Mouse (Mus musculus): ENCODE measurements around the gene Ergic1.

The Ergic1 gene

DNA sequence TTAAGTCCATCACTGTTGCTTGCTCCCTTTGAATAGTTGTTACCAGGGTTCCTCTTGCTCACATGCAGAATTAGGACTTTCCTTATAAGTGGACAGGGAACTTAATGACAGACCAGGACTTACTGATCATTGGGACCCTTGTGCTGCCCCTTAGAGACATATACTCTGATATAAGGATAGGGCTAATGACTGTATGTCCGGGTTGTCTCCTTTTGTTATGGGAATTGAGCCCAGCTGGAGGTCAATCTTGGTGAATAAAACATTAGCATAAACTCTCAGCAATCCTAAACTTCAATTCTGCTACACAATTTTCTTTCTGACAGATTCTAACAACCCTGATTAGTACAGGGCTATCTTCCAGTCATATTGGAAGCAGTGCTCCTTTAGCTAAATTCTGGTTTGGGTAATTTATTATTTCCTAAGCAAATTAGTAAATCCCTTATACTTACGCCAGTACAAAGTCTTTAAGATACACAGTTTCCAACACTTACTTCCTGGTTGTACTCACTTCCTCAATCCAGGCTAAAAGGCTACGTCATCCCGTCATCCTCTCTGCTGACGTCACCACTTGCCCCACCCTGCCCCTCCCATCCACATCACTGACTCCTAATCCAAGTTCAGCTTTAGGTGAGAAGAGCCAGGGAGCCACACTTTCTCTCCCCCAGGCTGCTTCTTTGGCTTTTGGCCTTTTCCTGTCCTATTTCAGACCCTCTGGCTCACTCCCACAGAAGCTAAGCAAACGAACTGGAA lies 23.4 kb upstream of the Ergic1 start:
- no peak for DNase-seq

DNA sequence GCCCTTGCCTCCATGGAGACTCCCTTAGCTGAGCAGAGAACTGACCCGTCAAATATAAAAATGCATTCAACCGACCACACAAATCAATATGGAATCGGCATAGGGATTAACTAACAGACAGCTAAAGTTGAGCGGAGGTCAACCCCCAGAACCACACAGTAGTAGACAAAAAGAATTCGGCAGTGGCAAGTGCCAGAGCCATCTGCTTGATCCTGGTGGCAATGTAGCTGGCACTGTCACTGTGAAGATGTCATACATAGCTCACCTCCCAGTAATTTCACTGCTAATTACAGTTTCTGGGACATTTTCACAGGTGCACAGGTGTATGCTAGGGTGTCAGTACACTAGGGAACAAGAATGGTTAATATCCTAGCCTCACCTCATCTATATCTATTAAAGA lies 21.2 kb upstream of the Ergic1 start:
- DNase-seq = no peak

DNA sequence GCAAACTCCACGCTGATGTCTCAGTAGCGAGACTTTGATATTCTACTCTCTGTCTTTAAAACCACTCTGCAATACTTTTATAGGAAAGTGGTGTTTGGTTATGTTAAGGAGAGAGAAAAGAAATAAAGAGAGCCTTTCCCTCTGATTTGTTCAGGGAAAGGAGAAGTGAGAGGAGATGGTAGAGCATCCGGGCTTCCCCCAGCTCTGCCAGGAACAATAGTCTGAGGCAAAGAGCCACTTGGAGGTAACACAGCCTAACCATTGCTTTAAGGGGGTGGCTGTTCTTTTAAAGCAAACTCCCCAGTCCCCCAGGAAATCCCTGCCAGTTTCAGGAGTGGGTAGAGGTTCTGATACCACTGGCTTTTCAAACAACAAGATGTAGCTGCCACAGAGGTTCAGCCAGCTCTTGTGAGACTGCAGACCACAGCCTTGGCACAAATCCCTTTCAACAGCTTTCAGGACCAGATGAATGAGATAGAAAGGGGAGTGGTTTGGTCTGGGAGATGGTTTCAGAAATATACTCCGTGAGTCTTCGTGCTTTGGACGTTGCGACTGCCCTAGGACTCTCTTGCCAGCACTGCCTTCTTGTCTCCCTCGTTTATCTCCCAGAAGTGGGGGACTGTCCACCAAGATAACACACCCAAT lies 16.8 kb upstream of the Ergic1 start:
- DNase-seq = no peak

DNA sequence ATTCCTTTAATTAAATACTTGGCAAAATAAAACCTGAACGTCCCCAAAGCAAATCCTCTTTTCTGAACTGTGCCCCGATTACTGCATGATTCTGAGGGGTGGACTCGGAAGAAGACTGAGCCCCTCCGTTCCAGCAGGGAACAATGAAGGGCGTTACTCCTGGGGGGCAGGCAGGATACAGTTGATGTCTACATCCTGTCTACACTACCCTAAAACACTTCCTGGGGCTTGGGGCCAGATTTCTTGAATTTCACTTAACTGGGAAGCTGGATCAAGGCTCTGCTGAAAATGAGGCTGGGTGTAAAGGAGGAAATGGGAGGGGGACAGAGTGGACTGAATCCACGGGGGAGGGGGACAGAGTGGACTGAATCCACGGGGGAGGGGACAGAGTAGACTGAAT lies 13.5 kb upstream of the Ergic1 start:
- DNase-seq = no peak

DNA sequence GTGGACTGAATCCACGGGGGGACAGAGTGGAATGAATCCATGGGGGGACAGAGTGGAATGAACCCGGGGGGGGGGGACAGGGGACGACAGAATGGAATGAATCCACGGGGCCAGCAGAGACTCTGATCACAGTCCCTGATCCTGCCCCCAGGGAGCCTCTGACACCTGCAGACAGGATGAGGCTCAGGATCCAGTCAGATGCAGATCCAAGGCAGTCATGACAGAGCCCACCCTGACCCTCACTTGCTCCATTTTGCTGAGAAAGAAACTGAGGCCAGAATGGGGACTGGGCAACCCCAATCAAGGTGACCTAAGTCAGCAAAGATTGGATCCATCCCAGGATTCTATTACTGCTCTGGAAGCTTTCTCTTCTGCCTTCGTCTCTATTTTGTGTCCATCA lies 12.7 kb upstream of the Ergic1 start:
- no peak for DNase-seq

DNA sequence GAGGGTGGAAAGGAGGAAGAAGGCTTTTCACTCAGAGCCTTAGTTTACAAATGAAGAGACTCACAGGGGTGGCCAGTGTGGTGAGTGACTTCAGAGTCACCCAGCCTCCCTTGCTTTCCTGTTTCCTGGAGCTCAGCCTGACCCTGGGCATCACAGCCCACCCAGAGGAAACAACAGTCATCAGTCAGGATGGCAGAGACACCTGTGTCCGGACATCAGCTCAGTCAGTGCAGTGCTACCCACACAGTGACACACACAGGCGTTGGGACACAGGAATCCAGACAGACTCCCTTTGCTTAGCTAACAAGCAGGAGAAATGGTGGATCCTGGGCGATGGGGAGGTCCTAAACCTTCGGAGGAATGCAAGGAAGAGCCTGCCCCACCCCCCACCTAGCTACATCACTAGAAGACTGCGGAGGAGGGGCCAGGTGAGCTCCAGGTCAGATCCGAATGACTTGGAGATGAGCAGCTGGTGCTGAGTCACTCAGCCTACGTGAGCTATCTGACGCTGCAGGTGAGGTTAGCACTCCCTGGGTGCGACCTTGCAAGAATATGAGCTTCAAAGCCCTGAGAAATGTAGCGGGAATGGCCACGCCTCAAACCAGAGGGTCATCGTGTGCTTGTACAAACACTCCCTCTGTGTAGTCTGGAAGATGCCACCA lies 12.0 kb upstream of the Ergic1 start:
- DNase-seq = no peak

DNA sequence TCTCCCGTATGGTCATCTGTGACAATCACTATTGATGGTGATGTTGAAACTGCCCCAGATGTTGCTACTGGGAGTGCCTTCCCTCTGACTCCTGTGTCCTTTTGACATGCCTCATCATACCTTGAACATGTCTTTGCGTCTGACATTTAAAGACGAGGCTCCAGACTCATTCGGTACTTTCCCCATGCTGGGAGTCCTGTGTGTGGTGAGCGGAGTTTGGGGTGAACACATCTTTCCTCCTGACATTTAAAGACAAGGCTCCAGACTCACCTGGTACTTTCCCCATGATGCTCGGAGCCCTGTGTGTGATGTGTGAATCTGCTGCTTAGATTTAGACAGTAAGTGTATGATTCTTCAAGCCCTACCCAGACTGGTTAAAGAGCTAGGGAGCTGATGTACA lies 10.2 kb upstream of the Ergic1 start:
- no peak for DNase-seq

DNA sequence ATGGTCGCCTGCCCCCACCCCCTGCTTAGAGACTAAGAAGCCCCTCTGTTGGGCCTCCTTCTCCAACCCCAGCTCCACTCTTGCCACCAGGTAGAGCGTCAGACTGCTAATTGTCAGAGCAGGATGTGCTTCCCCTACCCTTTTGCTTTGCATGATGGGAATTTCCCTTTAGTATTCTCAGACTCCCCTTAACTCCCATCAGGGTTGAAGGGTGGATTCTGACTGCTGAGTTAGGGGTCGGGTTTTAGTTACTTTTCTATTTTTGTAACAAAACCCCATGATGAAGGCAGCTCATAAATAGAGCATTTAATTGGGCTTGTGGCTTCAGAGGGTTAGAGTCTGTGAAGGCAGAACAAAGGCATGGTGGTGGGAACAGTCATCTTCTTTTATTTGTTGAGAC lies 8.3 kb upstream of the Ergic1 start:
- DNase-seq = no peak

DNA sequence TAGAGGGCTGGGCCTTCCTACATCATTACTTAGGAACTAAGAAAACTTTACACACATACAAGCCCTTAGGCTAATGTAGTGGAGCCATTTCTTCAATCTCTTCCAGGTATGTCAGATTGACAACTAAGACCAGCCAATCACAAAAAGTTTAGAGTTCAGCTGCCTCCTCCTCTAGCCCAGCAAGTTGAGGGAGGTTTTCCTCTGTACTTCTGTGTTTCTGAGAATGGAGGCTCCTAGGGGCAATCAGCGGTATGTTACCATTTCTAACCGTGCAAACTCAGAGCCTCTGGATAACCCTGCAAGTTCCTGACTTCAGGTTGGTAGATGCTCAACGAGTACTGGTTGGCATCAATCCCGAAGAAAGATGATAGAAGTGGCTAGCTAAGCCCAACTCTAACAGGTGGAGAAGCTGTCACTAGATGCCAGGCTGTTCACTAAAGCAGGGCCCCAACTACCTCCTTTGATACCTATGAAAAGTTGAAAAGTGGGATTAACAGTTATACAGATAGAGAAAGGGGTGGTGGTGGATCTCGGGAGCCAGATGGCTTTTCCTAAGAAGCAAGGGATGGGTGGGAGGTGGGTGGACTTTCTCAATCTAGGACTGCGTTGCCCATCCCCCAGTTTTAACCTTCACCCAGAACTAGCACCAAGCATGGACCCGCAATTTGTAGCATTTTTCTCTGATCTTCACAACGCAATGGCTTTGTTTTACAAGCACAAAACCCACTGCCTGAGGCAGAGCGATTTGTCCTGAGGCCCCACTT lies 581 bp upstream of the Ergic1 start:
- no peak for DNase-seq

DNA sequence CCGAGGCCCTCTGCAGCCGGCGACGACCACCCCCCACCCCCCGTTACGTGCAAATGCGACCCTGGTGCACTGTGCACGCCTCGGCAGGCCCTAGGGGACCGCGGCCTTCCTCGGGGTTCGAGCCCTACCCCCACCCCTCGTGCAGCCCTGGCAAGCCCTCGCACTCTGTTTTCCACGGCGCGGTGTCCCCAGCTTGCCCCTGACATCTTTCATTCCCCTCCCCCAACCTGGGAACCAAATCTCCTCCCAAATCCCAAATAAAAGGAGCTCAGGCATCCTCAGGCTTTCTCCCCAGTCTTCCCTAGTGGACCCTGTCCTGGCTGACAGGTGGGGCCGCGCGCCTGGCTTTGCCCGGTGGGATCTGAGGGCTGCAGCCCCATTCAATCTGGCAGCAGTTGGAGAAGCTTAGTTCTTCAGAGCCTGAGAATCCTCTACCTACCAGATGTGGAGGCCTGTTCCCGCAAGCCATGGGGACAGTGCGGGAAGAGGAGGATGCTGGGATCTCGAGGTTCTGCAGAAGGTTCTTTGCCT lies 427 bp downstream of the Ergic1 start, which contains the start of gene Dusp1:
Gene Dusp1, minus strand, starts transcription at position 478 of the 531 bp plus-strand sequence.
- no peak for DNase-seq

DNA sequence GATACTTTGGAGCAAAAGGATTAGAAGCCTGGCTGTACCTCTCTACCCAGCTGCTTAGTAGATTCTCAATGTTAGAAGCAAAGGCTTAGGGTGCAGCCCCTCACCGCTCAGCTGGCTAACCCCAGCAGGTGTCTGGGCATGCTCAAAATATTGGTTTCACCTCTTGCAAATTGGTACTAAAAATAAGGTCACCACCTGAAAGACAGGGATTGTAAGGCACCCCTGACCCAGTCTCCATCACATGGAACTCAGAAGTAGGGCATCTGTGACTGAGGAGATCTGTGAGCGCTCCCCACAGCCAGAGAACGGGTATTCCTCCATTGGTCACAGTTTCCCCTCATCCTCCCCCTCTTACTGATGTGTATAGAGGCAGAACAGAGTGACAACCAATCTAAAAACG lies 1.0 kb downstream of the Ergic1 start:
- no peak for DNase-seq

DNA sequence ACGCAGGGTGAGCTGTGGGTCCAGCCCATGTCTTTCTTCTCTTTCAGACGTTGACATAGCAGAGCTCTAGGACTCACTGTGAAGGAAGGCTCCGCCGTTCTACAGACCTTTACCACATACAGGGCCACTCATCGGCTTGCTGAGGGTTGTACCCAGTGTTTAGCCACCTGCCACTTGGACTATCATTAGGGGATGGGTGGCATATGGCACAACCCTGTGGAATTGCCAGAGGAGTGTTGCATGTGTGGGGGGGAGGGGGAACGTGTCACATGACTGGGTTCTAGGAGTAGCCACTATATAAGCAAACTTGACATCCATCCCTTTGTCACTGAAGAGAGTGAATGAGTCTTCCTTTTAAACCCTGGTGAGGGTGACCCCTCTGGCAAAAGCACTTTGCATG lies 2.2 kb downstream of the Ergic1 start:
- DNase-seq = no peak

DNA sequence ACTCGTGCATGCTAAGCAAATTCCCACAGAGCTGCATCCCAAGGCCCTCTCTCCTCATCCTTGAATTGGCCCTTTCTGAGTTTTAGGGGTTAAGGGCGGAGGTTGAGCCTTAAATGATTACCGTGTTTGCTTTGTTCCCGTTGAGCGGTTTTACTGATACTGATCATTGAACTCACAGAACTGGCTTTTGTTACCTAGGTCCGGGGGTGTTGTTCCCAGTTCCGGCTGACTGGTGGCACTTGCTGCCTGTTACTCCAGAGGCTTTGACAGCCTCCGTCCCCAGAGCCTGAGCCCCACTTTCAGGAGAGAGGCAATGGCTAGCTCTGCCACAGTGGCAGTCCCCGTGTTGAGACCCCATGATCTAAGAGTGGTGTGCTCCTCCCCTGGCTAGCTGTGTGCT lies 3.1 kb downstream of the Ergic1 start:
- no peak for DNase-seq

DNA sequence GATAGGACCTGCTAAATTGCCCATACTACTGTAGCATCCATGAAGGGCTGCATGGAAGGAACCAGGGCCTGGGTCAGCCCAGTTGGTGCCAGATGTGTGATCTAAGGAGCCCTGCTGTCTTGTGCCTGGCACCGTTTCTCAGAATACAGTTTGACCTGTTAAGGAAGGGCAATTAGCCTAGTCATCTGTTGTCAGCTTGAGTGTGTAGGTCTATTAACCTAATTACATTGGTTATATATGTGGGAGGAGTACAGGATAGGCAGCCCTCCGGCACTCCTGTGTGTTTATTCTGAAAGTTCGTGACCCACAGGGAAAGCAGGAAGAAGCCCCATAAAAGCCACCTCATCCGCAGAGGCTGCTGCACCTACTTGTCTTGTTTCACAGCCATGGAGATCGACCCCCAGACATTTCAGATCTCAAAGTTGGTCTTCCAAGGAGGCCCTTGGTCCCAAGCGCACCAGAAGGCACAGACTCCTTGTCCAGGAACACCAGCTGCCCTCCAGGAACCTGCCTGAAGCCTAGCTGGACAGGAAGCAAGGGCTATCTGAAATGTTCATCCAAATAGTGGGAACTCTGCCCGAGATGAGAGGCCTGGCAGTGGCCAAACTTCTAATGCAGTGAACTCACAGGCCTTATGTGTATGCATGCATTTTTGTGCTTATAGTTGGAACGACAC lies 6.0 kb downstream of the Ergic1 start:
- no peak for DNase-seq

DNA sequence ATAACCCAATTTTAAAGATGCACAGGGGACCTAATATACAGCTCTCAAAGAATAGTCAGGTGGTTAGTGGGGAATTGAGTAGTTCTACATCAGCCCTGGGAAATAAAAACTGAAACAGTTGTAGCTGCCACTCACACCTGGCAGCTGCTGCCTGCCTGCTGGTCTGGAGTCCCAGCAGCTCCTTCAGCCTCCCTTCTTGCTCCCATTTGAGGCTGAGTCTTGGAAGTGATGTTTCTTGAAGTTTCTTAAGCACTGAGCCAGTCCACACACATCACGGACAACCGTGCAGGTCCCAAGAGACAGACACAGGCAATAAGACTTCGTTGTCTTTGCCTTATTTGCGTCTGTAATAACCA lies 6.5 kb downstream of the Ergic1 start:
- no peak for DNase-seq

DNA sequence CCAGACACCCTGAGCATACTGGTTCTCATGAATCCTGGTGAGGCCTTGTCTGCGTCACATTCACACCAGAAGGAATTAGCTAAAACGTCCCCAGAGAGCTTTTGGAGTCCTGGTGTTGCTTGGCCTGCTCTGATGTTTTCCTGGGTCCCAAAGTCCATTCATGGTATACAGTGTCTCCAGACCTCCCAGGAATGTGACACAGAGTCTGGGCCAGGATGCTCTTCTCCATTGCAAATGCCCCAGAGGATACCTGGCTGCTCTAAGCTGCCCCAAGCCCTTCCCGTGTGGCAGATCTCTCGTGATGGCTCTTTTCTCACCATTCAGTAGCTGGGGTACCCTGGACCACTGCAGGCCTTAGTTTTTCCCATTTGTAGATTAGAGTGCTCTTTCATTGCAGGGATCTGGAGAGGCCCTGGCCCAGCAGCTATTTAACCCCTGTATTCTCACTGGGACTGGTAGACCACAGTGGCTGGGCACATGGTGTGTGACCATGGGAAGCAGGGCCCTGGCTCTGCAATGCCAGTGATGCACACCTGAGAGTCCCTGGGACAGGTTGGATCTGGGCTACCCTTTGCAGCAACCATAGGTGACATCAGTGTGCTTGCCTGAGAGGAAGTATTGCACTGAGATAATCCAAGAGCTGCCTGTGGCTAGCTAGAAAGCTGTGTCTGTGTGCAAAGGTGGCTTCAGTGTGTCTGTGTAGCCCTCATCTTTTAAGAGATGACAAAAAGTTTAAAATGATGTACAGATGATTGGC lies 8.5 kb downstream of the Ergic1 start:
- DNase-seq = no peak

DNA sequence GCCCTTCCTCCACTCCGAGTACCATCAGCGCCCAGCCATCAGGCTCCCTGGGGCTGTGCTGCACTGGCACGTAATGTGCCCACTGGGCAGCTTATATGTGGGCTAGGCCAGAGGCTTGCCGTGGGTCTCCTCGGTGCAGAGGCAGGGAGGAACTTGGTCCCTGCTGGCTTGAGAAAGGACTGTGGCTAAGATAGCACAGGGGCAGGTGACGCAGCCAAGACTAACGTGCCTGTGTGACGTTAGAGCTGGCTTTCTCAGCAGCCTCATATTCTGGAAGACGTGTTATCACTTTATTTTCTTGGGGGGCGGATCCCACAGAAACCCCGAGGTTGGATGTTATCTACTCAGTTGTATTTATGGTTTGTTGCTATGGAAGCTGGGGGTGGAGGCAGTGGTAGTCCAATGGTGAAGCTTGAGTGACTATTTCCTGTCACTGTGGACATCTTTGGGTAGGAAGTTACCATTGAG lies 9.4 kb downstream of the Ergic1 start:
- no peak for DNase-seq

DNA sequence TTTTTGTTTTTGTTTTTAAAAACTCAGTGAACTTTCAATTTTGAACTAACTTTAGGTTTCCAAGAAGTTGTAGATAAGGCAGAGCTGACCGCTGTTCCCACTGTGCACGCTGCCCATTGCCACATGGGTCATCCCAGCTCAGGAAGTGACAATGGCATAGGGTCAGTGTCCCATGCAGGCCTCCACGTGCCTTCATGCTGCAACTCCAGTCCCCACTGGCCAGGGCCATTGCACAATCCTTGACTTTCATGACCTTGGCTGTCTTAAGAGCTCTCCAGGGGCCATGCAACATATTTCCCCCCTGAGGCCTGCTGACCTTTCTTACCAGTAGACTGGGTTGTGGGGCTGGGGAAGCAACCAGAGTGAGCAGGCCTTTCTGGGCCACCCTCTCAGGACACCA lies 10.1 kb downstream of the Ergic1 start:
- DNase-seq = no peak

DNA sequence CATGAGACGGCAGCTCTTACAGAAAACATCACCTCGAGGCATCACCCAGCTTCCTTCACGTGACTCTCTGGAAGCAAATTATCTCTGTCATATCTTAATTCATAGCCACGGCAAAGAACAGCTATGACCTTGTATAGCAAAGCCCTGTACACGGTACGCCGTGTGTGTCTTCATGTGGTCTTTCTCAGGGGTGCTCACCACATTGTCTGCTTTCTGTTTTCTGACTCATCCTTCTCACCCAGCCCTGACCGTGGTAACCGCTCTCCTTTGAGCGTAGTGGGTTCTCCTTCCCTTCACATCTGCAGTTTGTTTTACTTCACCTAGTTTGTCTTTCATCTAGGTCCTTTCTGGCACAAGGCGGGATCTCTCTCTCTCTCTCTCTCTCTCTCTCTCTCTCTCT lies 11.0 kb downstream of the Ergic1 start:
- DNase-seq = peak; percentile 43

DNA sequence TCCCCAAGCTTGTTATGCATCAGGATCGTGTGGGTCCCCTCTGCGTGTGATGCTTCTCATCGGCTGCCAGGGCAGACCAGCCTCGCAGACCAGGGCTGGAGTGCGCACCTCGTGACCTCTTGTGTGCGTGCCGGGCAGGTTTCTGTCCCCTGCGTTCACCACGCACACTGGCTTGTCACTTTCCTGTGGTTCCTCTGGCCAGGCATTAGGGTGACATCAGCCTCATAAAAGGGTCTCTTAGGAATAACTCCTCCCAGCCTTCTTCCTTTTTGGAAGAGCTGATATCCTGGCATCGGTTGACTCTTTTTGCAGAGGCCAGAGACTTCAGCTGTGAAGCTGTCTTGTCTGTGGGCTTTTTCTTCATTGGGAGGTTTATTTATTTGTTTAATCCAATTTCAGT lies 12.8 kb downstream of the Ergic1 start:
- DNase-seq = no peak

DNA sequence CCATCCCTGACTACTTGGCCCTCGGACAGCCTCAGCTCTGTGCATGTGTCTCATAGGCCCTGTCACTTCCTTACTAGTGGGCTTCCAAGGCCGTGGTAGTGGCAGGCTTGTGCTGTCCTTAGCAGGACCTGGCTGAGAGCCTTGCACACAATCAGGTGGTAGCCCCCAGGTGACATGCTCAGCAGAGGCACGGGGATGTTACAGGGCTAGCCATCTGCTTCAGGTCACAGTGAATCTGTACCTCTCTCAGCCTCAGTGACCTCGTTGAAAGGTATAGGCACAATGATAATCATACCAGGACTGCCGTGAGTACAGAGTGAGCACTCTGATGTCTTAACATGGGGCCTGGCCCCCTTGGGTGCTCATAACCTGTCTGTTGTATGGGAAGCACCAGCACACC lies 13.4 kb downstream of the Ergic1 start:
- DNase-seq = no peak

Data from thymus, postnatal 4 days (tissue).